Mouse (Mus musculus) heart, embryonic 14.5 days (tissue): ENCODE measurements around the gene A930004D18Rik. TPM values are rescaled to one million over a fixed set of nuclear protein-coding genes. Genes with fewer than 3 reads are reported as not detected.

ENCODE experiments used
- ATAC-seq: fragments of 200-750 bp; cut with Nextera tagmentation; 2 replicates; pipeline ENCODE4 v1.8.0; 2017; ENCODE audit warnings: low read depth, moderate TSS enrichment; ENCODE audit not compliant: insufficient number of reproducible peaks, insufficient read depth, low FRiP score
- H3K27ac ChIP-seq, 2 experiments: fragments of 200-500 bp in 1 of 2; fragments of 300-500 bp in 1 of 2; sonication (generic) in 1 of 2; replicated peaks in 1 of 2; 2 replicates each; pipeline ENCODE4 v1.5.1; 2012 to 2014; ENCODE audit warnings: low read depth in 2 of 2, low read length in 2 of 2, control low read depth in 1 of 2, mild to moderate bottlenecking in 1 of 2, mixed read lengths in 1 of 2; ENCODE audit not compliant: control insufficient read depth in 1 of 2, insufficient read depth in 1 of 2
- H3K27me3 ChIP-seq: fragments of 300-500 bp; sonication (generic); 2 replicates; pipeline ENCODE4 v1.6.1; 2014; ENCODE audit warnings: mild to moderate bottlenecking, low read length, control low read depth; ENCODE audit not compliant: control insufficient read depth, insufficient read depth
- H3K36me3 ChIP-seq: fragments of 300-500 bp; sonication (generic); 2 replicates; pipeline ENCODE4 v1.6.1; 2014; ENCODE audit warnings: mild to moderate bottlenecking, control low read depth, low read length, mixed read lengths; ENCODE audit not compliant: control insufficient read depth, insufficient read depth
- H3K4me1 ChIP-seq, 2 experiments: fragments of 200-500 bp in 1 of 2; fragments of 300-500 bp in 1 of 2; sonication (generic) in 1 of 2; 2 replicates each; pipeline ENCODE4 v1.6.1; 2012 to 2014; ENCODE audit warnings: low read length in 2 of 2, control low read depth in 1 of 2, mixed read lengths in 1 of 2; ENCODE audit not compliant: control insufficient read depth in 2 of 2, insufficient read depth in 2 of 2
- H3K4me2 ChIP-seq: fragments of 300-500 bp; sonication (generic); 2 replicates; pipeline ENCODE4 v1.6.1; 2014; ENCODE audit warnings: mild to moderate bottlenecking, low read length
- H3K4me3 ChIP-seq, 2 experiments: fragments of 200-500 bp in 1 of 2; fragments of 300-500 bp in 1 of 2; sonication (generic) in 1 of 2; 2 replicates each; pipeline ENCODE4 v1.5.1; 2012 to 2014; ENCODE audit warnings: low read length in 2 of 2, mild to moderate bottlenecking in 2 of 2, control low read depth in 1 of 2, low read depth in 1 of 2, moderate library complexity in 1 of 2; ENCODE audit not compliant: control insufficient read depth in 1 of 2, insufficient read depth in 1 of 2
- H3K9ac ChIP-seq: fragments of 300-500 bp; sonication (generic); 2 replicates; pipeline ENCODE4 v1.6.1; 2014; ENCODE audit warnings: mild to moderate bottlenecking, low read length
- H3K9me3 ChIP-seq: fragments of 300-500 bp; sonication (generic); 2 replicates; pipeline ENCODE4 v1.6.1; 2016; ENCODE audit warnings: low read length, control low read depth; ENCODE audit not compliant: control insufficient read depth
- WGBS: fragments of 180-500 bp; shearing (Covaris S2); extraction: QIAGEN DNeasy Blood & Tissue Kit; methylation state at CpG from one replicate; pipeline ENCODE4 v1.1.7; 2014; 5-methylcytosine and 5-hydroxymethylcytosine counted together
- polyA plus RNA-seq: library from polyadenylated mRNA; unstranded; fragments of >200 nt; fragmentation: Nextera tagmentation; extraction: Ambion mirVana; gene quantifications from 2 replicates; pipeline ENCODE4 v1.2.1, GENCODE M21; 2014

The A930004D18Rik gene
- polyA plus RNA-seq, 1 experiment from 2014 or later: 5.8 TPM

- H3K9me3 ChIP-seq: no peaks in the 10 kb centered on the region
- H3K36me3 ChIP-seq: no peaks in the 10 kb centered on the region
- H3K4me2 ChIP-seq: peak overlapping the region; percentile 81
- H3K27me3 ChIP-seq: no peaks in the 10 kb centered on the region
- peak overlapping the region; percentile 46 to 47 for H3K4me3 ChIP-seq
- H3K27ac ChIP-seq: peak overlapping the region in 1 of 2 experiments; percentile 2; a peak in 1 of 4 replicates
- peak overlapping the region; percentile 80 for H3K9ac ChIP-seq
- 2% methylated on average over 27 of the region's 34 CpGs for WGBS
- H3K4me1 ChIP-seq: peaks cover 6 to 14% of the 10 kb centered on the region in 2 experiments
- ATAC-seq: no peak
Observed at GRCm38 (mm10) chr2:18031831-18032537, 5.6 kb downstream of the A930004D18Rik start.

GRCm38 (mm10) chr2:18031271-18031821, 6.2 kb downstream of the A930004D18Rik start:
- peak overlapping the region; percentile 80 for H3K9ac ChIP-seq
- H3K4me1 ChIP-seq: peaks cover 8 to 14% of the 10 kb centered on the region in 2 experiments
- H3K27me3 ChIP-seq: no peaks in the 10 kb centered on the region
- 4% methylated on average over 26 of the region's 26 CpGs for WGBS
- peak overlapping the region; percentile 81 for H3K4me2 ChIP-seq
- ATAC-seq: no peak
- no peaks in the 10 kb centered on the region for H3K9me3 ChIP-seq
- no peaks in the 10 kb centered on the region for H3K36me3 ChIP-seq
- H3K4me3 ChIP-seq: peak overlapping the region; percentile 46 to 47
- peak overlapping the region in 1 of 2 experiments; percentile 2; a peak in 1 of 4 replicates for H3K27ac ChIP-seq

DNA sequence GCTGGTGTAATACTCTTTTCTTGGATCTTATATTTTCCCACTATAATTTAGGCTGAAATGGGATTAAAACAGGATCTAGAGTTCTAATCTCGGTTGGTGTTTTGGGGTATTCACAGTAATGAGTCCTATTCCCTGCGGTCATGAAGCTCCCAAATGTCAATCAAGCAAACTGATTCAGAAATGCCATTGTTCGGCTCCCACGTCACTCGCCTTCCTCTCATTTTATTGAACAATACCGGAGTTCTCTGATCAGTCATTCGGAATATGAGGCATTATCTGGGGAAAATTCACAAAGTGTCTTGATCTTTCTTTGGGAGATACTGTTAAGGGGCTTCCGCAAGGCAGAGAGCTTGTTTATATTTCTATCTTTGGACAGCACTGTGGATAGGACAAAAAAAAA, 7.0 kb downstream of the A930004D18Rik start:
- H3K4me3 ChIP-seq: peak overlapping the region in 1 of 2 experiments; percentile 47; a peak in 1 of 4 replicates
- no peaks in the 10 kb centered on the region for H3K9me3 ChIP-seq
- H3K4me2 ChIP-seq: peak overlapping the region; percentile 81
- H3K27me3 ChIP-seq: no peaks in the 10 kb centered on the region
- 58% methylated on average over 8 of the region's 8 CpGs for WGBS
- no peak for ATAC-seq
- no peak overlapping the region for H3K27ac ChIP-seq
- no peaks in the 10 kb centered on the region for H3K36me3 ChIP-seq
- H3K4me1 ChIP-seq: peaks cover 8 to 14% of the 10 kb centered on the region in 2 experiments
- H3K9ac ChIP-seq: 0 out of 2 replicates have a peak overlapping the region, but pooled peaks have one; percentile 8

DNA sequence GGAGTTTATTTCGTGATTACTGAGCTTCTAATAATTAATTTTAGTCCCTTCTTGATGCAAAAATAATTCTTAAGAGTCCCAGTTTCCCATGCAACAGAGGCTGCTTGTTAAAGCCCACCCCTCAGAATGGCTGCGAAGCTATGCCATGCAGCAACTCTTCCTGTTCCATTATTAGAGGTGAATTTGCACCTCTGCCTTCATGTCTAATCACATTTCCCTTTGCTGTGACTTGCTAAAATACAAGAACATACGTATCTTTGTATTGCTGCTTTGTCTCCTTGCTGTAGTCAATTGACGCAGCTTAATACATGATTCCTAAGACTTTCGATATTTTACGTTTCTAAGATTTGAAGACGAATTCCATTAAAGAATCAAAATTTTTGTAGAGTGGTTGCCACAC, 7.9 kb downstream of the A930004D18Rik start:
- no peak overlapping the region for H3K27ac ChIP-seq
- no peaks in the 10 kb centered on the region for H3K27me3 ChIP-seq
- H3K4me3 ChIP-seq: no peak overlapping the region
- H3K4me2 ChIP-seq: 0 out of 2 replicates have a peak overlapping the region, but pooled peaks have one; percentile 96
- no peak for ATAC-seq
- H3K36me3 ChIP-seq: no peaks in the 10 kb centered on the region
- peaks cover 8 to 14% of the 10 kb centered on the region in 2 experiments for H3K4me1 ChIP-seq
- no peak overlapping the region for H3K9ac ChIP-seq
- H3K9me3 ChIP-seq: no peaks in the 10 kb centered on the region
- WGBS: 85% methylated on average over 7 of the region's 7 CpGs

- no peaks in the 10 kb centered on the region for H3K36me3 ChIP-seq
- ATAC-seq: peak; percentile 81
Observed at GRCm38 (mm10) chr2:18028140-18029021, 9.2 kb downstream of the A930004D18Rik start.

GRCm38 (mm10) chr2:18027448-18028139, 9.9 kb downstream of the A930004D18Rik start:
- Histone ChIP-seq H3K4me2 (peak overlapping the region; percentile 96), H3K36me3 (no peaks in the 10 kb centered on the region), H3K27me3 (no peaks in the 10 kb centered on the region), H3K4me1 (peaks cover 7 to 8% of the 10 kb centered on the region in 2 experiments), H3K9me3 (no peaks in the 10 kb centered on the region), H3K27ac (peak overlapping the region; percentile 95 to 99), H3K9ac (peak overlapping the region; percentile 96), H3K4me3 (peak overlapping the region; percentile 50 to 76)
- under 1% methylated on average over 44 of the region's 44 CpGs for WGBS
- peak; percentile 88 for ATAC-seq

More at GRCm38 (mm10) chr2:18028140-18029021, 9.2 kb downstream of the A930004D18Rik start:
- H3K4me1 ChIP-seq: peaks cover 8 to 14% of the 10 kb centered on the region in 2 experiments
- peak overlapping the region; percentile 95 to 99 for H3K27ac ChIP-seq
- H3K9ac ChIP-seq: peak overlapping the region; percentile 96
- under 1% methylated on average over 61 of the region's 61 CpGs for WGBS
- peak overlapping the region; percentile 96 for H3K4me2 ChIP-seq
- H3K27me3 ChIP-seq: no peaks in the 10 kb centered on the region
- H3K9me3 ChIP-seq: no peaks in the 10 kb centered on the region
- peak overlapping the region; percentile 50 to 76 for H3K4me3 ChIP-seq
